Mouse (Mus musculus): ENCODE data around the gene Foxo1.

The Foxo1 gene

GRCm38 (mm10) chr3:52364576-52364975 is 96.4 kb downstream of the Foxo1 start:
- DNase-seq (ENCODE audit: extremely low spot score): no peak

GRCm38 (mm10) chr3:52369204-52369603 is 101.1 kb downstream of the Foxo1 start:
- no peak for DNase-seq (ENCODE audit: extremely low spot score)

GRCm38 (mm10) chr3:52369881-52370428 is 101.8 kb downstream of the Foxo1 start:
- DNase-seq (ENCODE audit: extremely low spot score): no peak

- no peak for DNase-seq (ENCODE audit: extremely low spot score)
Observed at GRCm38 (mm10) chr3:52376974-52377373, 108.8 kb downstream of the Foxo1 start.

- no peak for DNase-seq (ENCODE audit: extremely low spot score)
Observed at GRCm38 (mm10) chr3:52383351-52383750, 115.2 kb downstream of the Foxo1 start.

GRCm38 (mm10) chr3:52386343-52386742 is 118.2 kb downstream of the Foxo1 start:
- no peak for DNase-seq (ENCODE audit: extremely low spot score)

GRCm38 (mm10) chr3:52390321-52390720 is 122.2 kb downstream of the Foxo1 start:
- no peak for DNase-seq (ENCODE audit: extremely low spot score)

- no peak for DNase-seq (ENCODE audit: extremely low spot score)
Observed at GRCm38 (mm10) chr3:52390766-52391665, 122.9 kb downstream of the Foxo1 start.

- DNase-seq (ENCODE audit: extremely low spot score): no peak
Observed at GRCm38 (mm10) chr3:52391897-52392296, 123.8 kb downstream of the Foxo1 start.

- no peak for DNase-seq (ENCODE audit: extremely low spot score)
Observed at GRCm38 (mm10) chr3:52392521-52392920, 124.4 kb downstream of the Foxo1 start.

- no peak for DNase-seq (ENCODE audit: extremely low spot score)
Observed at GRCm38 (mm10) chr3:52393171-52393570, 125.0 kb downstream of the Foxo1 start.

- no peak for DNase-seq (ENCODE audit: extremely low spot score)
Observed at GRCm38 (mm10) chr3:52396121-52396731, 128.1 kb downstream of the Foxo1 start.

- DNase-seq (ENCODE audit: extremely low spot score): no peak
Observed at GRCm38 (mm10) chr3:52396951-52397615, 128.9 kb downstream of the Foxo1 start.

- no peak for DNase-seq (ENCODE audit: extremely low spot score)
Observed at GRCm38 (mm10) chr3:52397961-52398360, 129.8 kb downstream of the Foxo1 start.

GRCm38 (mm10) chr3:52400284-52401161 is 132.4 kb downstream of the Foxo1 start:
- peak; percentile 47 for DNase-seq (ENCODE audit: extremely low spot score)

GRCm38 (mm10) chr3:52401162-52401928 is 133.2 kb downstream of the Foxo1 start:
- DNase-seq (ENCODE audit: extremely low spot score): peak; percentile 69

All from embryo, embryonic 9.5 days (tissue).